Mouse (Mus musculus): ENCODE measurements at regions not wholly inside any gene's neighbourhood (a gene's known extent, or its start where the extent isn't known, plus 50 kb on each side); places are given as distances from the start of the nearest gene placed in this dataset.

- no peaks in the 10 kb centered on the region for H3K9me3 ChIP-seq (replicated peaks)
- H3K4me1 ChIP-seq = no peaks in the 10 kb centered on the region
- WGBS = 74% methylated on average over 4 of the region's 4 CpGs
- no peak overlapping the region for H3K9ac ChIP-seq
- H3K36me3 ChIP-seq = no peaks in the 10 kb centered on the region
- no peak overlapping the region for H3K4me2 ChIP-seq
- H3K4me3 ChIP-seq (replicated peaks) = no peak overlapping the region
- no peak for ATAC-seq (replicated peaks; ENCODE audit: low FRiP score)
- H3K27me3 ChIP-seq = no peaks in the 10 kb centered on the region
- H3K27ac ChIP-seq = no peak overlapping the region
These were observed 211.4 kb downstream of the Otol1 start for GRCm38 (mm10) chr3:70218757-70219360.

- Histone ChIP-seq H3K9me3 (replicated peaks) (no peaks in the 10 kb centered on the region), H3K4me1 (no peaks in the 10 kb centered on the region), H3K27ac (no peak overlapping the region), H3K27me3 (no peaks in the 10 kb centered on the region), H3K36me3 (no peaks in the 10 kb centered on the region), H3K9ac (no peak overlapping the region), H3K4me2 (no peak overlapping the region), H3K4me3 (replicated peaks) (no peak overlapping the region)
- ATAC-seq (replicated peaks; ENCODE audit: low FRiP score) = no peak
- WGBS = 85% methylated on average over 3 of the region's 3 CpGs
These were observed 216.1 kb downstream of the Otol1 start for GRCm38 (mm10) chr3:70223443-70224065.

DNA sequence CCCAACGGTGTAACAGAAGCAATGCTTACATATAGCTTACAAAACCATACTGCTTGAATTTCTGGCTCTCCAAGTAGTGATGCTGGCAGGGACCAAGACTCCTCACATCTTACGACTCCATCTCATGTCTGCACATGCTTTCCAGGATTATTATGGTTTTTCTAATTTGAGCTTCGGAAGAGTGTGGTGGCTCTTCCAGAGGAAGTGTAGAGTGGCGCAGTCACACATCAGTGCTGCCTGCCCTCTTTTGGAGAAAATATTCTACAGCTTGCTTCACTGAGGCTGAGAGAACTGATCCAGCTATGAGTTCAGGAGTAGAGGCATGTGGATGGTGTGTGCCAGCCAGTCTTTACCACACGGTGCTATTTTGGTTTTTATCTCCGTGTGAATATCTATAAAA, 217.4 kb downstream of the Otol1 start:
- no peaks in the 10 kb centered on the region for H3K36me3 ChIP-seq
- H3K4me3 ChIP-seq (replicated peaks) = no peak overlapping the region
- no peaks in the 10 kb centered on the region for H3K4me1 ChIP-seq
- no peak overlapping the region for H3K9ac ChIP-seq
- 93% methylated on average over 6 of the region's 6 CpGs for WGBS
- H3K27ac ChIP-seq = no peak overlapping the region
- H3K9me3 ChIP-seq (replicated peaks) = no peaks in the 10 kb centered on the region
- no peak overlapping the region for H3K4me2 ChIP-seq
- no peak for ATAC-seq (replicated peaks; ENCODE audit: low FRiP score)
- H3K27me3 ChIP-seq = no peaks in the 10 kb centered on the region

- Histone ChIP-seq H3K9me3 (replicated peaks) (no peaks in the 10 kb centered on the region), H3K9ac (no peak overlapping the region), H3K4me1 (no peaks in the 10 kb centered on the region), H3K27me3 (no peaks in the 10 kb centered on the region), H3K27ac (no peak overlapping the region), H3K4me3 (replicated peaks) (no peak overlapping the region), H3K4me2 (no peak overlapping the region), H3K36me3 (no peaks in the 10 kb centered on the region)
- ATAC-seq (replicated peaks; ENCODE audit: low FRiP score) = no peak; the same call in 1 of the 2 replicates
- 84% methylated on average over 4 of the region's 4 CpGs for WGBS
These were observed 219.8 kb downstream of the Otol1 start for GRCm38 (mm10) chr3:70227165-70227564.

- no peaks in the 10 kb centered on the region for H3K9me3 ChIP-seq (replicated peaks)
- H3K27ac ChIP-seq = no peak overlapping the region
- H3K27me3 ChIP-seq = no peaks in the 10 kb centered on the region
- ATAC-seq (replicated peaks; ENCODE audit: low FRiP score) = no peak
- no peaks in the 10 kb centered on the region for H3K4me1 ChIP-seq
- H3K4me3 ChIP-seq (replicated peaks) = no peak overlapping the region
- H3K4me2 ChIP-seq = no peak overlapping the region
- H3K36me3 ChIP-seq = no peaks in the 10 kb centered on the region
- H3K9ac ChIP-seq = no peak overlapping the region
- WGBS = 33% methylated on average over 3 of the region's 3 CpGs
These were observed 241.2 kb downstream of the Otol1 start for GRCm38 (mm10) chr3:70248655-70249054.

DNA sequence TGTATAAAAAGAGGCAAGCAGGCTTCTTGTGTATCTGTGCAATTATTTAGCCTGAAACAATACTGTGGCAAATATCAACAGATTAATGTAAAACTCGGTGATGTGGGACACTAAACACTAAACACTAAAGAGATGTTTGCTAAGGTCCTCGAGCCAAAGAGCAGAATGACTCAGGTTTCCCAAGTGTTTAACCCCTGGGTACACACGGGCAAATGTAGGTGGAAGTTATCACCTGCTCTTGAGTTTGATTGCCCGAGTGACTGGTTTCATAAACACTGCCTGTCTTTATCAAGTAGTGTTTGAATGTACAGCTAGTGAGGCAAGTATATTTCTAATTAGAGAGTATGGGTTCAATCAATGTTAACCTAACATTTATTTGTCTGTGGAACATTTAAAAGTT, 242.5 kb downstream of the Otol1 start:
- no peak for ATAC-seq (replicated peaks; ENCODE audit: low FRiP score)
- Histone ChIP-seq H3K4me1 (no peaks in the 10 kb centered on the region), H3K9ac (no peak overlapping the region)

GRCm38 (mm10) chr3:70250733-70251132, 243.3 kb downstream of the Otol1 start:
- no peak overlapping the region for H3K9ac ChIP-seq
- no peaks in the 10 kb centered on the region for H3K27me3 ChIP-seq
- H3K4me3 ChIP-seq (replicated peaks) = no peak overlapping the region
- no peak for ATAC-seq (replicated peaks; ENCODE audit: low FRiP score)
- no peak overlapping the region for H3K4me2 ChIP-seq
- no peaks in the 10 kb centered on the region for H3K4me1 ChIP-seq
- no peaks in the 10 kb centered on the region for H3K36me3 ChIP-seq
- no peaks in the 10 kb centered on the region for H3K9me3 ChIP-seq (replicated peaks)
- no peak overlapping the region for H3K27ac ChIP-seq
- 52% methylated on average over 7 of the region's 7 CpGs for WGBS

More for the DNA sequence above, 242.5 kb downstream of the Otol1 start:
- H3K4me2 ChIP-seq = no peak overlapping the region
- 51% methylated on average over 4 of the region's 4 CpGs for whole genome bisulfite sequencing
- no peaks in the 10 kb centered on the region for H3K27me3 ChIP-seq
- no peaks in the 10 kb centered on the region for H3K36me3 ChIP-seq
- H3K27ac ChIP-seq = no peak overlapping the region
- H3K4me3 ChIP-seq (replicated peaks) = no peak overlapping the region
- no peaks in the 10 kb centered on the region for H3K9me3 ChIP-seq (replicated peaks)

GRCm38 (mm10) chr3:70263318-70263717, 255.9 kb downstream of the Otol1 start:
- Histone ChIP-seq H3K36me3 (no peaks in the 10 kb centered on the region), H3K4me3 (replicated peaks) (no peak overlapping the region), H3K9me3 (replicated peaks) (no peaks in the 10 kb centered on the region), H3K4me2 (no peak overlapping the region), H3K27ac (no peak overlapping the region), H3K9ac (no peak overlapping the region), H3K4me1 (no peaks in the 10 kb centered on the region), H3K27me3 (no peaks in the 10 kb centered on the region)
- ATAC-seq (replicated peaks; ENCODE audit: low FRiP score) = no peak
- 63% methylated on average over 3 of the region's 3 CpGs for WGBS

DNA sequence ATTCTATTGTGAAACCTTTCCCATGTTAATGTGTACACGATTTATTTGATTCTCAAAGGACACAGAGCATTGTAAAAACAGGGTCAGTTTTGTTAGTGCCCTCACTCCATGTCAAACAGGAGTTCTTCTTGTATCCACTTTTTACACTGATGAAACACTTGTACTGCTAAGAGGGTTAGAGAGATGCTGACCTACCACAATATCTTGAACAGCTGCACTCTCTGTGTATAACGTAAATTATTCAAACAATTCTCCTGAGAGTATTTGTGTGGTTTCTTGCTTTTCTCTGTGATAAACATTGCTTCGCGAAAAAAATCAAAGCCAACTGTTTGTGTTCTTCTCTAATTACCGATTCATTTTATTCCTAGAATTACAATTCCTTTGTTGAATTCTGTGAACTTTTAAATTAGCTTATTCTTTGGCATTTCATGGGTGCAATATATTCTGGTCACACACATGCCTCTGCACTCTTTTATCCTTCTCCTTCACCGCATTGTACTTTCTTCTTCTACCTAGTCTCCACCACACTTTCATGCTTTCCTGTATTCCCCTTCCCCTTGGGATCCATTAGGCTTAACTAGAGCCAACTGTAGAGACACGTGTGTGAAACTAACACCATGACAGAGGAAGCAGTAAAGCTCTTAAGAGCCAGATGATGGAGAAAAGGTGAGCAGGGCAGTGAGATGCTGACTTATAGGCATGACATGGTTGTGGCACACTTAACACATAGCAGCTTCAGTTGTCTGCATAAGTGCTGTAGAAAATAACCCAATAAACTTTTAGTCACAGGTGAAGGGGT, 281.4 kb downstream of the Otol1 start:
- H3K4me2 ChIP-seq = no peak overlapping the region
- 66% methylated on average over 7 of the region's 7 CpGs for WGBS

GRCm38 (mm10) chr3:70307556-70307955, 300.1 kb downstream of the Otol1 start:
- H3K4me2 ChIP-seq = no peak overlapping the region
- no peaks in the 10 kb centered on the region for H3K36me3 ChIP-seq
- 80% methylated on average over 1 of the region's 1 CpGs for WGBS
- H3K4me1 ChIP-seq = no peaks in the 10 kb centered on the region
- no peaks in the 10 kb centered on the region for H3K27me3 ChIP-seq
- H3K9ac ChIP-seq = no peak overlapping the region
- no peak overlapping the region for H3K27ac ChIP-seq
- no peaks in the 10 kb centered on the region for H3K9me3 ChIP-seq (replicated peaks)
- ATAC-seq (replicated peaks; ENCODE audit: low FRiP score) = no peak
- no peak overlapping the region for H3K4me3 ChIP-seq (replicated peaks)

More for the DNA sequence above, 281.4 kb downstream of the Otol1 start:
- Histone ChIP-seq H3K9me3 (replicated peaks) (no peaks in the 10 kb centered on the region), H3K4me3 (replicated peaks) (no peak overlapping the region), H3K36me3 (no peaks in the 10 kb centered on the region), H3K27me3 (no peaks in the 10 kb centered on the region), H3K9ac (no peak overlapping the region), H3K4me1 (no peaks in the 10 kb centered on the region), H3K27ac (no peak overlapping the region)
- ATAC-seq (replicated peaks; ENCODE audit: low FRiP score) = no peak

DNA sequence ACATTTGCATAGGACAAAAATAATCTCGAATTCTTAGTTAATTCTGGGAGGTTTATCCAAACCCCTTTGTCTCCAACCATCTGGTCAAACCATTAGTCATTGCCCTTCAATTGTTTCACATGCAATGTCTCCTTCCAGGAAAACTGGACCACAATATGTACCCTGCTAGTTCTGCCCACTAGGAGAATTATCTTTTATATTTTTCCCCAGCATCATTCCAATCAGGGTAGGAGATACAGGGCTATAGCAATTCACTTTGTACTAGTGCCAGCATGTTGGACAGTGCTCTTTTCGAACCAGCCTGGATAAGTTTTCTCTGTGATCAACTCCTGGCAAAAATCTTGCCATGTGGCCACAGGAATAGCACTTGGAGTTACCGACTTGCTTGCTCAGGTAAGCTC, 300.6 kb downstream of the Otol1 start:
- H3K27ac ChIP-seq = no peak overlapping the region
- ATAC-seq (replicated peaks; ENCODE audit: low FRiP score) = no peak
- H3K4me2 ChIP-seq = no peak overlapping the region
- no peaks in the 10 kb centered on the region for H3K4me1 ChIP-seq
- no peak overlapping the region for H3K9ac ChIP-seq
- no peaks in the 10 kb centered on the region for H3K9me3 ChIP-seq (replicated peaks)
- 88% methylated on average over 3 of the region's 3 CpGs for WGBS
- no peaks in the 10 kb centered on the region for H3K27me3 ChIP-seq
- no peak overlapping the region for H3K4me3 ChIP-seq (replicated peaks)
- no peaks in the 10 kb centered on the region for H3K36me3 ChIP-seq

DNA sequence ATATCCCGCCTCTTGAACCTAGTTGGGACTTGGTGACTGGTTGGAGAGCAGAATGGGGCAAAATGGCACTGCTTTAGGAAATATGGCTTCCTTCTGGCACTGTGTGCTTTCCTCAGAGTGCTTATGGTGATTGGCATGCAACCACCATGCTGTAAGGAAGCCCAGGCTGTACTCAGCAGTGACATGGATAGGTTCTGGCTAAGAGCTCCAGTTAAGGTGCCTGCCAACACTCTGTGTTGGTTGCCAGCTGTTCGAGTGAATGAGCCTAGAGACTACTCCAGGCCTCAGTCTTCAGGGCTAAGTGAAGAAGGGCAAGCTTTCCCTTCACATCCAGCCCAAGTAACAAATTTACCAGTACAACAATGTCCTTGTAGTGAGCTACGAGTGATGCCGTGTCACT, 301.9 kb downstream of the Otol1 start:
- no peak overlapping the region for H3K9ac ChIP-seq
- H3K4me2 ChIP-seq = no peak overlapping the region
- no peaks in the 10 kb centered on the region for H3K36me3 ChIP-seq
- no peaks in the 10 kb centered on the region for H3K4me1 ChIP-seq
- H3K27ac ChIP-seq = no peak overlapping the region
- 90% methylated on average over 4 of the region's 4 CpGs for WGBS
- H3K4me3 ChIP-seq (replicated peaks) = no peak overlapping the region
- ATAC-seq (replicated peaks; ENCODE audit: low FRiP score) = no peak
- no peaks in the 10 kb centered on the region for H3K27me3 ChIP-seq
- H3K9me3 ChIP-seq (replicated peaks) = no peaks in the 10 kb centered on the region
